Mouse (Mus musculus) E14TG2a.4 (cell line): ENCODE results near the gene Sec22b.

Experiments used
- H3K27me3 ChIP-seq: 2 replicates; pipeline ENCODE4 v1.6.1; 2014; ENCODE audit warnings: low read length, control low read depth; ENCODE audit not compliant: insufficient read depth
- H3K36me3 ChIP-seq: 2 replicates; pipeline ENCODE4 v1.6.1; 2014; ENCODE audit warnings: low read length, control low read depth; ENCODE audit not compliant: insufficient read depth
- H3K4me1 ChIP-seq: replicated peaks from 2 replicates; pipeline ENCODE4 v1.6.1; 2014; ENCODE audit warnings: low read depth, low read length, control low read depth
- H3K4me3 ChIP-seq: replicated peaks from 2 replicates; pipeline ENCODE4 v1.5.1; 2014; ENCODE audit warnings: mild to moderate bottlenecking, low read length
- H3K9me3 ChIP-seq: 2 replicates; pipeline ENCODE4 v1.6.1; 2014; ENCODE audit warnings: low read length, control low read depth
- CTCF ChIP-seq: conservative IDR thresholded peaks from 2 replicates; pipeline ENCODE4 v1.5.1; 2014; ENCODE audit warnings: low read length
- NANOG ChIP-seq: IDR thresholded peaks from 2 replicates; pipeline ENCODE4 v1.6.1; 2014; ENCODE audit warnings: borderline replicate concordance, low read length, mixed read lengths
- POU5F1 ChIP-seq: IDR thresholded peaks from 2 replicates; pipeline ENCODE4 v1.6.1; 2014; ENCODE audit warnings: low read length, borderline replicate concordance

Sec22b gene

DNA sequence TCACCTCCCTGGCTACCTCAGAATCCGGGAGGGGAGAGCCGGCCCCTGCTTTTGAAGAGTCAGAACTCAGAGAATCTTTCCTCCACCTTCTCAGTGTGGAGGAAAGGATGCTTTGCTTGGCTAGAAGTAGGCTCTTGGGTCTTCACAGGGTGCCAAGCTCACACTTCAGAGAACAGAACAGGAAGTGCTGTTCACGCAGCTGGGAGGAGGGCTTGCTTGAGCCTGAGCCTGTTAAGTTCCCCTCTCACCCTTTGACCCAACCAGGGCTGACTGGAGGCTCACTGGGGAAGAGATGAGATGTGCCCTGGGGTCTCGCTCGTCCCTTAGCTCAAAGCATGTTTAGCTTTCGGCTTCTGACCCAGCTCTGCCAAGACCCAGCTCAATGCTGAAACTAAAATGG lies 32.3 kb downstream of the Sec22b start:
- TF ChIP-seq CTCF (no peak), NANOG (no peak), POU5F1 (no peak)
- peaks cover 30% of the 10 kb centered on the region for H3K27me3 ChIP-seq
- H3K36me3 ChIP-seq: no peaks in the 10 kb centered on the region
- H3K4me3 ChIP-seq: no peak overlapping the region
- H3K4me1 ChIP-seq: peaks cover 20% of the 10 kb centered on the region
- 0 out of 2 replicates have a peak, but pooled peaks cover 3% of the 10 kb centered on the region for H3K9me3 ChIP-seq

DNA sequence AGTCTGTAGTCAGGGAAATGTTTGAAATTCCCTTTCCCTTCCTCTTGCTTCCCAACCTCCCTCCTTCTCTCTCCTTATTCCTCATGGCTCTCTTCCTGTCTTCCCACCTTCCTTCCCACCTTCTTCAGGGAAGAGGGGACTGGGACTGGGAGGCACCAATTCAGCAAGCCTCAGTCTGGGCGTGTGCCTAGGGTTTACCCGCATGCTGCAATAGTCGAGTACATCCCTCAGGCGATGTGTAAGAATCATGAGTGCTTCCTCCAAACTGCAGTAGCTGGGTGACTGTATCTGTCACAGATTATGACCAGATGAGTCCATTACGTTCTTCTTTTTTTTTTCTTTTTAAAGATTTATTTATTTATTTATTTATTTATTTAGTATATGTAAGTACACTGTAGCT lies 32.8 kb downstream of the Sec22b start:
- Histone ChIP-seq H3K4me1 (peaks cover 20% of the 10 kb centered on the region), H3K27me3 (peaks cover 30% of the 10 kb centered on the region), H3K4me3 (no peak overlapping the region), H3K9me3 (peaks cover 5% of the 10 kb centered on the region), H3K36me3 (no peaks in the 10 kb centered on the region)
- TF ChIP-seq NANOG (no peak), POU5F1 (no peak), CTCF (no peak)

DNA sequence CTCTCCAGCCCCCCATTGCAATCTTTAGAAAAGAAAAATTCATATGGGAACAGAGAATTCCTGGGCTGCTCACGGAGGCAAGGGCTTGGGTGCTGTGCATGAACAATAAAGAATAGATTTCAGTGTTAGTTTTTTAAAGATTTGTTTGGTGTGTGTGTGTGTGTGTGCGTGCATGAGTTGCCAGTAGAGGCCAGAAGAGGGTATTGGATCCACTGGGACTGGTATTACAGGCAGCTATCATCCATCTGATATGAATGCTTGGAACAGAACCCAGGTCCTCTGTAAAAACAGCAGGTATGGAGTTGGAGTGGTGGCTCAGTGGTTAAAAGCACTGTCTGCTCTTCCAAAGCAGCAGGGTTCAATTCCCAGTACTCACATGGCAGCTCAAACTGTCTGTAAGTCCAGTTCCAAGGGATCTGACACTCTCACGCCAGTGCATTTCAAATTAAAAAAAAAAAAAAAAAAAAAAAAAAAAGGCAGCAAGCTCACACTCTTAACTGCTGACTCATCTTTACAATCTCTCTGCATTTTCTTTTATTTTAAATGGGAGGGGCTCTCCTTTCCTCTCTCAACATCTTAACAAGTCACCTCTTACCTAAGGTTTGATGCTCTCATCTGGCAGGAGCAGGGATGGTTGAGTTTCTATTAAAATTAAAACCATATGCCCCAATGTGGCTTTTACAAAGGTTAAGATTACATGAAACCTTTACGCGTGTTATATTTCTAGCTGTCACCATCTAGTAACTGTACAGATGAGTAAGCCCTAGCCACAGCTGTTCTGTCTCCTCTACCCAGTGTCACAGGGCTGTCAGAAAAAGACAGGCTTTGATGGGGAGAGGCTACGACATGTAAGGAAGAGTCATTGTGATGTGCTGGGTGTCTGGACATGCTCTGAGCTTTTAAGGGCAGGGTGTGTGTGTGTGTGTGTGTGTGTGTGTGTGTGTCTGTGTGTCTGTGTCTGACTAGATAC lies 33.6 kb downstream of the Sec22b start:
- no peaks in the 10 kb centered on the region for H3K36me3 ChIP-seq
- TF ChIP-seq CTCF (no peak), NANOG (no peak), POU5F1 (no peak)
- no peak overlapping the region for H3K4me3 ChIP-seq
- H3K9me3 ChIP-seq: peaks cover 13% of the 10 kb centered on the region
- peaks cover 30% of the 10 kb centered on the region for H3K27me3 ChIP-seq
- H3K4me1 ChIP-seq: peaks cover 20% of the 10 kb centered on the region

DNA sequence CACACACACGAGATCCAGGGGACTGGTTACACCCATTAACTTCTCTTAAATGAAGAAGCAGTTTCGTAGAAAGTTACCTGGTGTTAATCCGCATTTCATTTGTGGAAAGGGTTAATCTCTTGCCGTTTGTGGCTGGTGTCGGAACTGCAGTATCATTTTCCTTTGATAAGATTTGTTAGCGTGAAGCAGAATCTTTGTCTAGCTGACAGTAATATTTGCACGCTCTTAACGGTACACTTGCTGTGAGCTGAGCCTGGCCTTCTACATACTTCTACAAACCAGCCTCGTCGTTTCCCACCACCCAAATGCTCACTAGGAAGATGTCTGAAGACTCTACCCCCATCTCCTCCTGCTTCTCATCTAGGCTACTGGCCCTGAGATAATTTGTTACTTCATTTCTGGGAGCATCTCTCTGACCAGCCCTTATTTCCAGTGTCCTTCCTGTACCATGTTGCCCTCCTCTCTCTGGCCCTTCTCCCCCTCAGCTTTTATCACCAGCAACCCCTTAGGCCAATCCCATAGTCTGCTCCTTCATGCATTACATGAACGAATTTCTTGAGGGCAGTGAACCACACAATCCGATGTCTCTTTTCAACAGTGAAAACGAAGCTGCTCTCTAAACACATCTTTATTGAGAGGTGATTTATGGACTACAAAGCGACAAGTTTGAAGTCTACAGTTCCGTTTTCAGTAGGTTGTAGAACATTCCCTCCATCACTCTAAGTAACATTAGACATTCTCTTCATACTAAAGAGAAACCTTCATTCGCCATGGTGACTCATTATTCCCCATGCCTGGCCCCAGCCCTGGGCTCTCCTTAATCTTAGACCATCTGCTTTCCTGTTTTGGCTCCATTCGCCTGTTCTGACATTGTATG lies 36.3 kb downstream of the Sec22b start:
- H3K4me1 ChIP-seq: peaks cover 23% of the 10 kb centered on the region
- no peak for TF ChIP-seq NANOG
- H3K9me3 ChIP-seq: peaks cover 17% of the 10 kb centered on the region
- no peak overlapping the region for H3K4me3 ChIP-seq
- H3K27me3 ChIP-seq: peaks cover 12% of the 10 kb centered on the region
- H3K36me3 ChIP-seq: no peaks in the 10 kb centered on the region

DNA sequence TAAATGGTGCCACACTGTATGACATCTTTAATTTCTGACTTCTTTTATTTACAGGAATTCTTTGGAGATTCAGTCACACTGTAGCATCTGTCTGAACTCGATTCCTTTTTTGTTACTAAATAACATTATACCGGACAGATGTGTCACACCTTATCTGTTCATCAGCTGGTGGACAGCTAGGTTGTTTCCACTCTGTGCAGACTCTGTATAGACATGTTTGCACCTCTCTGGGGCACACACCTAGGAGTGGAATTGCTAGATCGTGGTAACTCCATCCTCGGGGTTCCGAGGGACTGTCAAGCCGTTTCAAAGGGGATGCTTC lies 36.9 kb downstream of the Sec22b start:
- Histone ChIP-seq H3K27me3 (peaks cover 9% of the 10 kb centered on the region), H3K4me1 (peaks cover 23% of the 10 kb centered on the region), H3K36me3 (no peaks in the 10 kb centered on the region), H3K4me3 (no peak overlapping the region), H3K9me3 (peaks cover 17% of the 10 kb centered on the region)
- no peak for TF ChIP-seq POU5F1
- no peak for TF ChIP-seq CTCF
- no peak for TF ChIP-seq NANOG

DNA sequence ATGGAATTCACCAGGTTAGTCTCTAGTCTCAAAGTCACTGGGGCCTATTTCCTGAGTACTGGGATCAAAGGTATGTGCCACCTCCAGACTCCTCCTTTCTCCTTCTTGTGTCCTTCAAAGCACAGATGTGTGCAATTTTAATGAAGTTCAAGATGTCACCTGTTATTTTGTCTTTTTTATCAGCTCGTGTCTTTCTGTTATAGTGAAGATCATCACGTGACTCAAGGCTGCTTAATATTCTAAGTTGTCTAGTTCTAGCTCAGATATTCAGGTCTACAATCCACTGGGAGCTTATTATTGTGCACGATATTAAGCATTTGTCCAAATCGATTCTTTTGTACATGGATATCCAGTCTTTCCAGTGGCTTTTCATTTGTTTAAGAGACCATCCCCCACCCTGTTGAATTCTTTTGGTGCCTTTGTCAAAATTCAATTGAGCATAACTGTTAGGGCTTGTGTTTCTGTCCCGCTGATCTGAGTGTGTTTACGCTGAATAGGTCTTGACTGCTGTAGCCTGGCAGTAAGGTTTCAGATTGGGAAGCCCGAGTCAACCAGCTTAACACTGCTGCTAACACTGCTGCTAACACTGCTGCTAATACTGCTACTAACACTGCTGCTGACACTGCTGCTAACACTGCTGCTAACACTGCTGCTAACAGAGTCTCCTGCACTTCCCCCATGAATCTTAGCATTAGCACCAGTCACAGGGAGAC lies 38.0 kb downstream of the Sec22b start:
- peaks cover 17% of the 10 kb centered on the region for H3K9me3 ChIP-seq
- H3K4me3 ChIP-seq: no peak overlapping the region
- H3K27me3 ChIP-seq: peaks cover 7% of the 10 kb centered on the region; the same call in 1 of the 2 replicates
- H3K4me1 ChIP-seq: peaks cover 13% of the 10 kb centered on the region
- no peaks in the 10 kb centered on the region for H3K36me3 ChIP-seq
- no peak for TF ChIP-seq CTCF
- TF ChIP-seq POU5F1: no peak
- no peak for TF ChIP-seq NANOG

DNA sequence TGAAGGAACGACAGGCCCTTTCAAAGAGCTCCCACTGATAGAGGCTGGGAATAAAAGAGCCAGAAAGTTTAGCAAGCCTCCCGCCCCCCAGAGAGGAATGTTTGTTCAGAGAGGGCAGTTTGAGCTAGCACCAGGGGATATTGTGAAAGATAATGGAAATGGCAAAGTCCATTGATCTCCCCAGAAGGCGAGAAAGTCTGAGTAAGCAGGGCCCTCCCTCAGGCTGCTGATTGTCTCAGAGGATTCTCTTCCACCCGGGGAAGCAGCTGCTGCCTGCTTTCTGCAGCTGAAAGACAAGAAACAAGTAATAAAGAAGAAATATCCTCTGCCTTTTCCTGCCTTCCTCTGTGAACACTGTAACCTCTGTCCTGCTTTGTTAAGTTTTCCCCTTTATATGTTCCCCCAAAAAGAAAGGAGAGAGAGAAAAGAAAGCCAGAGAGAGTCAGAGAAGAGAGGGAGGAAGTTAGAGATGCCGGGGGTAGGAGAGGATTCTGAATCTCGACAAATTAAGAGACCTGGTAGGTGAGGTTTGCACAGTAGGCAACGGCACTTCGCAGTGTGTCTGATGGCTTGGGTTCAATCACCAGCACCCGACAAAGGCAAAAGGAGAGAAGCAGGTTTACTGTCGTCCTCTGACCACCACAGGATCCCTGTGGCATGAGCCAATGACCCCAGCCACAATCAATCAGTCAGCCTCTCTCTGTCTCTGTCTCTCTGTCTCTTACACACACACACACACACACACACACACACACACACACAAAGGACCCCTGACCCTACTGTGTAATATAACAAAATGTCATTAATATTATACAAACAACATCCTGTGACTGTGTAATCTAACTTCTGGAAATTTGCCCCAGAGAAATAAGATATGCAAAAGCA lies 38.9 kb downstream of the Sec22b start:
- no peak for TF ChIP-seq POU5F1
- no peak for TF ChIP-seq CTCF
- TF ChIP-seq NANOG: no peak
- no peaks in the 10 kb centered on the region for H3K36me3 ChIP-seq
- peaks cover 9% of the 10 kb centered on the region; the same call in 1 of the 2 replicates for H3K27me3 ChIP-seq
- H3K9me3 ChIP-seq: peaks cover 17% of the 10 kb centered on the region
- H3K4me1 ChIP-seq: peaks cover 13% of the 10 kb centered on the region
- no peak overlapping the region for H3K4me3 ChIP-seq
